Mouse (Mus musculus) E14TG2a.4 (cell line): ENCODE data around the gene Cmbl.
A peak's percentile ranks its signal among the peaks of the same experiment; 100 is the strongest.

Experiments used
- H3K27me3 ChIP-seq: 2 replicates; pipeline ENCODE4 v1.6.1; 2014; ENCODE audit warnings: low read length, control low read depth; ENCODE audit not compliant: insufficient read depth
- H3K36me3 ChIP-seq: 2 replicates; pipeline ENCODE4 v1.6.1; 2014; ENCODE audit warnings: low read length, control low read depth; ENCODE audit not compliant: insufficient read depth
- H3K4me1 ChIP-seq: replicated peaks from 2 replicates; pipeline ENCODE4 v1.6.1; 2014; ENCODE audit warnings: low read depth, low read length, control low read depth
- H3K4me3 ChIP-seq: replicated peaks from 2 replicates; pipeline ENCODE4 v1.5.1; 2014; ENCODE audit warnings: mild to moderate bottlenecking, low read length
- H3K9me3 ChIP-seq: 2 replicates; pipeline ENCODE4 v1.6.1; 2014; ENCODE audit warnings: low read length, control low read depth
- CTCF ChIP-seq: conservative IDR thresholded peaks from 2 replicates; pipeline ENCODE4 v1.5.1; 2014; ENCODE audit warnings: low read length
- NANOG ChIP-seq: IDR thresholded peaks from 2 replicates; pipeline ENCODE4 v1.6.1; 2014; ENCODE audit warnings: borderline replicate concordance, low read length, mixed read lengths
- POU5F1 ChIP-seq: IDR thresholded peaks from 2 replicates; pipeline ENCODE4 v1.6.1; 2014; ENCODE audit warnings: low read length, borderline replicate concordance

Cmbl gene

DNA sequence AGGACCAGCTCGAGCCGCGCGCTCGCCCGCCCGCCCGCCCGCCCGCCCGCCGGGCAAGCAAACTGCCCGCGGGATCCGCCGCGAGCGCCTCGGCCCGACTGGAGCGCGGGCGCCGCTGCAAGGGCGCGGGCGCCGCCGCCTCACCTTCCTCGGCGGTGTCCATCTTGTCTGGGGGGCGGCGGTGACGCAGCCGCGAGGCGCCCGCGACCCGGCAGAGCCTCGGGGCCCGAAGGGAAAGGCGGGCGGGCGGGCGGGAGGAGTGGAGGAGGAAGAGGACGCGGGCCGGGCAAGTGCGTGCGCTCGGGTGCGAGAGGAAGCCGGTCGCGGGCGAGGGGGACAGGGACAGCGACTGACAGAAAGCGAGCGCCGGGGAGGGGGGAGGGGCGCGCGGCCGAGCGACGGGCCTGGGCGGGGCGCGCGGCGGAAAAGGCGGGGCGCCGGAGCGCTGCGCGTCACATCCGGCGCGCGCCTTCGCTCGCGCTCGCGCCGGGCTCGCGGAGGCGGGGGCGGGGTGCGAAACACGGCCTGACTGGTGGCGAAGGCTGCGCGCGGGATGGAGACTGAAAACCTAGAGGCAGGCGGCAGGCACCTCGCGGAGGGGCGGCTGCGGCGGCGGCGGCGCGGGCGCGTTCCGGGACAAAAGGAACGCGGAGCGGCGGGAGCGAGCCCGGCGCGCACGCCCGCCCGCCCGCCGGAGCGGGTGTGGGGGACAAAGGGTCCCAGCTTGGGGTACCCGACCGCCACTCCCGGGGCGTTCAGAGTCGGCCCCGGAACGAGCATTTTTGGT lies 34.3 kb upstream of the Cmbl start, which contains the start of gene March6:
Gene March6 (minus strand): TSS at position 395 of the 787 bp plus-strand sequence.
- TF ChIP-seq POU5F1 (no peak), NANOG (no peak), CTCF (no peak)

GRCm38 (mm10) chr15:31531446-31532330 lies 33.5 kb upstream of the Cmbl start:
- peaks cover 43% of the 10 kb centered on the region for H3K4me1 ChIP-seq
- TF ChIP-seq CTCF: no peak
- TF ChIP-seq NANOG: no peak
- TF ChIP-seq POU5F1: no peak

More for the DNA sequence above, 34.3 kb upstream of the Cmbl start, which contains the start of gene March6:
- Histone ChIP-seq H3K9me3 (peaks cover under 1% of the 10 kb centered on the region; the same call in 1 of the 2 replicates), H3K4me1 (peaks cover 36% of the 10 kb centered on the region), H3K27me3 (no peaks in the 10 kb centered on the region), H3K4me3 (peak within 1 kb of the TSS; percentile 90), H3K36me3 (peaks cover 12% of the 10 kb centered on the region)

DNA sequence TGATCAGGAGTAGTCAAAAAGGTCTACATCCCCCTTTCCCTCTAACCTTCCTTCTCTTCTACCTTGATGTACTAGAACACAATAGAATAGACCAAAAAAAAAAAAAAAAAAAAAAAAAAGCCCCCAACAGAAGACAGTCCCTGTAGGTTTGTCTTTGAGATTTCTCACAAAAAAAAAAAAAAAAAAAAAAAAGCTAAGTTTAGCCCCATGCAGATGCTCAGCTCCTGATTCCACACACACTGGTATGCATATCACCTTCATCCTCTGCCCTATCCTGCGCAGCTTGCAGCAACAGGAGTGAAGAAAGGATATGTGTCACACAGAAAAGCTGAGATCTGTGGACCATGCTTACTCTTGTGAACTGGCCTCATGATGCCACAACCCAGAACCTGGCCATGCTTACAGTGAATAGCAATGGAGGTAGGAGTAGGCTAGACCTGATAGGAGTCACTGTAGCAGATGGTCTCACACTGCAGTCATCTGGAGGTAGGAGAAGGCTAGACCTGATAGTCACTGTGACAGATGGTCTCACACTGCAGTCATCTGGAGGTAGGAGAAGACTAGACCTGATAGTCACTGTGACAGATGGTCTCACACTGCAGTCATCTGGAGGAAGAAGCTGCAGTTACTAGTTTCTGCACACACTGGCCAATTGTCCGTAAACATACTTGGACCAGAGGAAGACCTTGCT lies 32.7 kb upstream of the Cmbl start:
- peak overlapping the region; percentile 90; the same call in 1 of the 2 replicates for H3K4me3 ChIP-seq
- H3K36me3 ChIP-seq: peaks cover 12% of the 10 kb centered on the region
- H3K4me1 ChIP-seq: peaks cover 43% of the 10 kb centered on the region
- no peaks in the 10 kb centered on the region for H3K27me3 ChIP-seq
- TF ChIP-seq POU5F1 (no peak), CTCF (no peak), NANOG (no peak)
- H3K9me3 ChIP-seq: peaks cover 17% of the 10 kb centered on the region

More at GRCm38 (mm10) chr15:31531446-31532330, 33.5 kb upstream of the Cmbl start:
- H3K4me3 ChIP-seq: peak overlapping the region; percentile 90
- peaks cover 9% of the 10 kb centered on the region for H3K9me3 ChIP-seq
- H3K27me3 ChIP-seq: no peaks in the 10 kb centered on the region
- H3K36me3 ChIP-seq: peaks cover 12% of the 10 kb centered on the region

- Histone ChIP-seq H3K36me3 (peaks cover 16% of the 10 kb centered on the region), H3K27me3 (no peaks in the 10 kb centered on the region), H3K9me3 (peaks cover 27% of the 10 kb centered on the region), H3K4me3 (no peak overlapping the region), H3K4me1 (peaks cover 43% of the 10 kb centered on the region)
- TF ChIP-seq CTCF: no peak
- no peak for TF ChIP-seq NANOG
- no peak for TF ChIP-seq POU5F1
Measured at GRCm38 (mm10) chr15:31533529-31533928, 31.7 kb upstream of the Cmbl start.

DNA sequence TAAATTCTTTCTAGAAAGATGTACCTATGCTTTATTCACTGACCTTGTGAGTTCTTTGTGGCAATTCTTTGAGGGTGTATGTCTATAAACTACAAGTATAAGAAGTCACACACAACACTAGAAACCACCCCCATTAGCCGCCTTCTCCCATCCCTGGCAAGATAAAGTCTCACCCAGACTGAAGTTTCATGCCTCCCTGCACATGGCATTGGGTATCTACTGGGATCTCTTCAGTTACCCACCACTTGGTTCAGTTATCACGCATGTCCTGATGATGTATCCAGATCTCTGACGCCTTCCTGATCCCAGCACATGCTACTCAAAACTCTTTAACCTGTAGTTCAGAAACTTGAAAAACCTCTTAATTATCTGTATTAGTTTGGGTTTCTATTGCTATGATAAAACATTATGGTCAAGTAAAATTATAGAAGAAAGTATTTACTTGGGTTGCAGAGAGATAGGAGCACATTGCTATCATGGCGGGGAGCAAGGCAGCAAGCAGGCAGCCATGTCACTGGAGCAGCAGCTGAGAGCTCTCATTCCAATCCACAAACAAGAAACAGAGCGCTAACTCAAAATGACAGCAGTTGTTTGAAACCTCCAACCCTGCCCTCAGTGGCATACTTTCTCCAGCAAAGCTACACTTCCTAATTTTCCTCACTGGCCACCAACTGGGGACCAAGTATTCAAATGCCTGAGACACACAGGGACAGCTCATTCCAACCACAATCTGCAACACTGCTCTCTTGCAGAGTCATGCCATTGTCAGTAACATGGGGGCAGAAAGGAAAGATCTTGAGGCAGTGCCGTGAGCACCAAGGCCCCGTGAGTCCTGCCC lies 30.5 kb upstream of the Cmbl start:
- Histone ChIP-seq H3K4me3 (no peak overlapping the region), H3K27me3 (no peaks in the 10 kb centered on the region), H3K9me3 (peaks cover 38% of the 10 kb centered on the region), H3K36me3 (peaks cover 16% of the 10 kb centered on the region), H3K4me1 (peaks cover 34% of the 10 kb centered on the region)
- TF ChIP-seq NANOG (no peak), CTCF (no peak), POU5F1 (no peak)

DNA sequence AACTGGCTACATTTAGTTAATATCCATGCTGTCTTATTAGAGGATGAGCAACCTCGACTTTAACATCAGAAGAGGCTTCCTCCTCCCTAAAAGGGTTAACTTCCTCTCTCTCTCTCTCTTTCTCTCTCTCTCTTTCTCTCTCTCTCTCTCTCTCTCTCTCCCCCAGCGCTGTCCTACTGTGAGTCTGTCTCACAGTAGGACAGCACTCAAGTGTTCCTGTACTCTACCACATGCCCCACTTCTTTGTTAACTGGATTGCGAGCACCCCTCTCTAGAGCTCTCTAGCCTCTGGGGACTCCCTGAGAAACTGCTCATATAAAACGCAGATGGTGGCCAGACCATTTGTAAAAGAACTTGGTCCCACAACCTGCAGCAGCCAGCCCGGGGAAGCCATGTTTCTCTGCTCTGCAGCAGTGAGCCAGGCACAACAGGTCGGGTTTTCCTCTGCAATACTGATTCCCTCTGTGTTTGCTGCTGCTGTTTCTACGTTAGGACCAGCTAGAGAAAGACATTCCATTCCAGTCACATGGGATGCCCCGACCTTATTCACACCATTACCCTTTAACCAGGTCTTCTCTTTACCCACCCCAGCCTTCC lies 29.8 kb upstream of the Cmbl start:
- Histone ChIP-seq H3K9me3 (peaks cover 46% of the 10 kb centered on the region), H3K4me1 (peaks cover 30% of the 10 kb centered on the region), H3K27me3 (no peaks in the 10 kb centered on the region), H3K36me3 (peaks cover 16% of the 10 kb centered on the region), H3K4me3 (no peak overlapping the region)
- TF ChIP-seq CTCF: no peak
- no peak for TF ChIP-seq NANOG
- no peak for TF ChIP-seq POU5F1

DNA sequence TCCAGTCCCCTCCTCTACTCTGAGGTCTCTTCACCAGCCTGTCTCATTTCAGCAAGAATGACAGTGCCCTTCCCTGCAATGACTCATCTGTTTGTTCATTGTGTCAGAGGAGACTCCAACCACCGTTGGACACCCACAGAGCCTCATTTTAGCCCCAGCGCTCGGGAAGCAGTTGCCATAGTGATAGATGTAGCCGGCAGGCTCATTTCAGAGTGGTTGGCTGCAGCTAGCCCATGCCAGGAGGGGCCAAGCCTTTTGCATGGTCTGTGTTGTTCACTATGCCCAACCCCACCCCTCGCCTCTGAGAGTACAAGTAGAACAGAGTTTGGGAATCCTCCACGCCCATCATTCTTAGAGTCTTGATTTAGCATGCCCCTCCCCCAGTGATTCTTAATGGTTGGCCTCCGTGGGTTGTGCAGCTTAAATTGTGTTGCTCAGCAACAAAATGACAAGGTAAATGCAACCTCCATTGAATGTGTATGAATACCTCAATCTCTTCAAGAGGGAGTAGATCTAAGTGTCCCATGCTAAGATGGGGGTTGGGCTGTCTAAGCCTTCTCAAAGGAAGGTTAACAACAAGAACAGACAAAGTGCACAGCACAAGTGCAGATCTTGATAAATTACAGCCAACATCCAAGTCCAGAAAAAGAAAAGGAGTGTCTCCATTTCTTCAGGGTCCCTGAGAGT lies 29.0 kb upstream of the Cmbl start:
- TF ChIP-seq POU5F1 (no peak), CTCF (no peak), NANOG (no peak)
- no peaks in the 10 kb centered on the region for H3K27me3 ChIP-seq
- peaks cover 36% of the 10 kb centered on the region for H3K4me1 ChIP-seq
- H3K9me3 ChIP-seq: peaks cover 54% of the 10 kb centered on the region
- peaks cover 16% of the 10 kb centered on the region for H3K36me3 ChIP-seq
- H3K4me3 ChIP-seq: no peak overlapping the region
